Mouse (Mus musculus) E14TG2a.4 (cell line): Measurements from ENCODE around the gene Gm11172.
A peak's percentile ranks its signal among the peaks of the same experiment; 100 is the strongest.

Experiments
- CTCF ChIP-seq: conservative IDR thresholded peaks from 2 replicates; pipeline ENCODE4 v1.5.1; 2014; ENCODE audit warnings: low read length
- NANOG ChIP-seq: IDR thresholded peaks from 2 replicates; pipeline ENCODE4 v1.6.1; 2014; ENCODE audit warnings: borderline replicate concordance, low read length, mixed read lengths

GRCm38 (mm10) chr16:10846503-10846902 lies 33.8 kb downstream of the Gm11172 start:
- TF ChIP-seq NANOG (no peak), CTCF (peak; percentile 63)
